Mouse (Mus musculus): ENCODE data around the gene Tshz2. TPM values are rescaled to one million over a fixed set of nuclear protein-coding genes. Genes with fewer than 3 reads are reported as not detected.

The Tshz2 gene
- polyA plus RNA-seq, 1 experiment from 2014 or later, result 5.1 TPM

DNA sequence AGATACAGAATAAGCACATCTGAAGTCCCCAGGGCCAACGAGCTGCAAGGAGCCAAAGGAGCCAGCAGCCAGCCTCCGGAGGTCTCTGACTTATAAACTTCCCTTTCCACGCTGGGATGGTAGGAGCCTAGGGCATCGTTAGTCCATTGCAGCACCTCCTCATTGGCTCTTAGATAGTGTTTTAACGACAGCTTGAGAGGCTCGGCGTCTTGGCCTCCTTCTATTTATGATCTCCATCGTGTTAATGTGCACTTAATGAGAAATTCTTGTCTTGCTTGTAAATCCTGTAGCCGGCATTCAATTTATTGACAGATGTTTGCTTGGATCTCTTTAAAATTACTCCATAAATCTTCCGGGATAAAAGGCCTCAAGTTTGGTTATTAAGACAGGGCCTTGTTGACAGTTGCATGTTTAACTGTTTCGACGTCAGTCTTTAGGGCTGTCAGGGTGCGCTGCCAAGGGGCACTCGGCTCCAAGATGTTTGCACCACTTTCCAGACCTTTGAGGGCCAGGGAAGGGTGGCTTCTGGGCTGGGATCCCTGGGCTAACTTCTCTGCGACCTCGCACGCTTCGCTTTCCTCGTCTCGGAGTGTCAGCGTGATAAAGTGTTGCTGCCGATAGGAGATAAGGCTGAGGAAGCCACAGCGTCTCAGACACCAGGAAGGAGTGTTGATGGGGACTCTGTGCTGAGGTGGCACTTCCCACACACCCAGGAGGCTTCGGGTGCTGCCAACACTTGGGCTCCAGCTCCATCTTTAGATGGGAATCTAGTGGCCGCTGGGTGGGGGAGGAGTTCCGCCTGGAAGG is 150.3 kb downstream of the Tshz2 start:
- Histone ChIP-seq H3K9me3 (no peaks in the 10 kb centered on the region), H3K4me3 (no peak overlapping the region), H3K27me3 (ENCODE audit: insufficient read depth, poor library complexity, severe bottlenecking) (no peaks in the 10 kb centered on the region), H3K36me3 (no peaks in the 10 kb centered on the region), H3K27ac (no peak overlapping the region), H3K4me1 (replicated peaks) (peaks cover 10% of the 10 kb centered on the region; the same call in 1 of the 2 replicates)
- DNase-seq (ENCODE audit: low spot score), result no peak
- 90% methylated on average over 26 of the region's 26 CpGs for WGBS

DNA sequence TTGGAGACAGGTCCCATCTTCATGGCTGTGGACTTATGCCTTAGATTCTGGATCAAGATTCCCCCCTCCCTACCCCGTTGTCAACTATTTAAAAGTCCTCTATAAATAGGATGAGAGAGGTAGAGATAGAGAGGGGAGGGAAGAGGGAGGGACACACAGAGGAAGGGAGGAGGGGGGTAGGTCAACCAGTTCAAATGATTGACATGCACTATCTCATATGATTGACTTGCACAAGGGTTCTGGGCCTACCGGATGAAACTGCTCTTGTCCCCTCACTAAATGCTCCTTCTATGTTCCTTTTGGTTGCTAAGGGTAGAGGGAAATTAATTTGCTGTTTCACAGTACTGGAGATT is 150.8 kb downstream of the Tshz2 start:
- DNase-seq (ENCODE audit: low spot score), result no peak
- 90% methylated on average over 2 of the region's 2 CpGs for WGBS
- Histone ChIP-seq H3K4me1 (replicated peaks) (peaks cover 10% of the 10 kb centered on the region; the same call in 1 of the 2 replicates), H3K36me3 (no peaks in the 10 kb centered on the region), H3K9me3 (no peaks in the 10 kb centered on the region), H3K27me3 (ENCODE audit: insufficient read depth, poor library complexity, severe bottlenecking) (no peaks in the 10 kb centered on the region), H3K4me3 (no peak overlapping the region), H3K27ac (no peak overlapping the region)

DNA sequence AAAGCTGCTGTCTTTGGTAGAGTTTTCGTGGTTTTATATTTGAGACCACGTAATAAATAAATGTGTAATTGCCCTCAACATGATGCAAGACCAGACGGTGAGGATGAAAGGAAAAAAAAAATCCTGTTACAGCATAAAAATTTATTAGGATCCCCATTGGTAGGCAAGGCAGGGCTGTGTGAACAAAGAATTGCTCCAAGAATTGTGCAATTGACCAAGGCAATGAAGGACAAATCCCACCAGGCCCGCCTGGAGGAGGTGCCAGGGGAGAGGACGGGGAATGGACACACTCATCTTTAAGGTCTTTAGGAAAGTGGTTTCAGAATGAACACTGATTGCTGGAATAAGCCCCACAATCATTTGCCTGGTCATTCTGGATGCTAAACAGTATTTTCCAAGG is 154.6 kb downstream of the Tshz2 start:
- no peaks in the 10 kb centered on the region for H3K36me3 ChIP-seq
- H3K27me3 ChIP-seq (ENCODE audit: insufficient read depth, poor library complexity, severe bottlenecking), result no peaks in the 10 kb centered on the region
- H3K4me1 ChIP-seq (replicated peaks), result peaks cover 25% of the 10 kb centered on the region
- no peak overlapping the region for H3K4me3 ChIP-seq
- no peak overlapping the region for H3K27ac ChIP-seq
- DNase-seq (ENCODE audit: low spot score), result no peak
- WGBS, result 82% methylated on average over 5 of the region's 5 CpGs
- H3K9me3 ChIP-seq, result no peaks in the 10 kb centered on the region

DNA sequence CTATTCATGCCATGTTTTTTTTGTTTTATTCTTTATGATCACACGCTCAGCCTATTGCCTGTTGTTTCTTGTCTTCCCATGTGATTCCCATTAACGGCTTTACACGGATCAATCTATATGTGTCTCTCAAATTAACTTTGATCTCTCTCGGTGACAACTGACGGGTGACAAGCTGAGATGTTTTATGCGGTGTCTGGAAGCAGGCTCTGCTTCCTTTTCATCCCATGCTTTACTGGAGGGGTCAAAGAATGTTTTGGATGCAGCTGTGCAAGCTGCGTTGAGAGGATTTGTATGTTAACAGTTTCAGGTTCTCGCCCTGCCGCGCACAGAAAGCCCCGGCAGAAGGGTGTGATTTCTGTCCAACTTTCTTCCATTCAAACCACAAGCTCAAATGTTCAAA is 155.1 kb downstream of the Tshz2 start:
- Histone ChIP-seq H3K27ac (no peak overlapping the region), H3K27me3 (ENCODE audit: insufficient read depth, poor library complexity, severe bottlenecking) (no peaks in the 10 kb centered on the region), H3K4me1 (replicated peaks) (peaks cover 30% of the 10 kb centered on the region), H3K36me3 (no peaks in the 10 kb centered on the region), H3K9me3 (no peaks in the 10 kb centered on the region), H3K4me3 (no peak overlapping the region)
- WGBS, result 64% methylated on average over 11 of the region's 11 CpGs
- no peak for DNase-seq (ENCODE audit: low spot score)

DNA sequence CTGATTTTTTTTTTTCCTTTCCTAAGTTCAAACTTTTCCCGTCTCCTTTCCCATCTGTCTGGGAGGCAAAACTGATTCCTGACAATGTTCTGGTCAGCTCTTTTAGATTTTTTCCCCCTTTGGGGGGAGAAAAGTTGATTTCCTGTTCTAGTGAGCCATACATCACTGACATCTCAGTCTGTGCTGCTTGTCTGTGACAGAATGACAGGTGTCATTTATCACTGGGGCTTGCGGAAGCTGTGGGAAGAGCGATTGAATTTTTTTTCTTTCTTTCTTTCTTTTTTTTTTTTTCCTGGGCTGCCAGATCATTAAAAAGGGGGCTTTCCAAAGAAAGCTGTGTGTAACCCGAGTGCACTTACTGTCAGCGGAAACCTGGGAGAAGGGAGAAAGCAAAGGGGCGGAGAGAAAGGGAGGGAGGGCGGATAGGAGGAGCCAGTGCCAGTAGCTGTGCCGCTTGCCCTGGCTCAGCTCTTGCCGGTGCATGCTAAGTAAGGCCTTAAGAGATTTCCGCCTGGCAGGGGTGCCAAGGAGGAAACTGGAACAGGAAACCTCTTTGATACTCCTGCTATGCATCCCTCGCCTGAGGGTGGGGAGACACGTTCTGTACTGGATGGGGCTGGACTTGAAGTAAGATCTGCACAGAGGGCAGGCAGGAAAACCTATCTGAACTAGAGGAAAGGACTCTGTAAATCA is 157.8 kb downstream of the Tshz2 start:
- H3K4me3 ChIP-seq, result peak overlapping the region; percentile 40
- H3K27me3 ChIP-seq (ENCODE audit: insufficient read depth, poor library complexity, severe bottlenecking), result peaks cover 3% of the 10 kb centered on the region
- 2% methylated on average over 12 of the region's 12 CpGs for WGBS
- no peaks in the 10 kb centered on the region for H3K36me3 ChIP-seq
- peak overlapping the region; percentile 54 for H3K27ac ChIP-seq
- peak; percentile 65 for DNase-seq (ENCODE audit: low spot score)
- H3K9me3 ChIP-seq, result no peaks in the 10 kb centered on the region
- peaks cover 35% of the 10 kb centered on the region for H3K4me1 ChIP-seq (replicated peaks)

DNA sequence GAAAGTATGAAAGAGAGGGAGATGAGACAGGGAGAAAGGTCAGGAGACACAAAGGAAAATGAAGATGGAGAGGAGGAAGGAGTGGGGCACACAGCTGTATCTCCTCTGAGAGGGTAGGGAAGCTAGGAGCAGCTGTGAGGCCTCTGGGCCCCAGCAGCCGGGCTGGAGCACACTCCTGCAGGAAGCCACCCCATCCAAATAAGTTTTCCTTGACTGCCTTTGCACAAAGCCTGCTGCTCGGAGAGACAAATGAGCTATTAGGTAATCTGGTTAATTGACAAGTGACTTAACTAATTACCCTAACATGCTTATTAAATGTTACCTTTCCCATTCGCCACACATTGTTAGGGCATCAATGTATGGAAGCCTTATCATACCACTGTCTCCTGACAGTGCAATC is 159.9 kb downstream of the Tshz2 start:
- no peaks in the 10 kb centered on the region for H3K9me3 ChIP-seq
- peaks cover 3% of the 10 kb centered on the region for H3K27me3 ChIP-seq (ENCODE audit: insufficient read depth, poor library complexity, severe bottlenecking)
- H3K4me1 ChIP-seq (replicated peaks), result peaks cover 31% of the 10 kb centered on the region
- WGBS, result 34% methylated on average over 3 of the region's 3 CpGs
- H3K36me3 ChIP-seq, result no peaks in the 10 kb centered on the region
- DNase-seq (ENCODE audit: low spot score), result no peak
- peak overlapping the region; percentile 18; the same call in 1 of the 2 replicates for H3K27ac ChIP-seq
- no peak overlapping the region for H3K4me3 ChIP-seq

DNA sequence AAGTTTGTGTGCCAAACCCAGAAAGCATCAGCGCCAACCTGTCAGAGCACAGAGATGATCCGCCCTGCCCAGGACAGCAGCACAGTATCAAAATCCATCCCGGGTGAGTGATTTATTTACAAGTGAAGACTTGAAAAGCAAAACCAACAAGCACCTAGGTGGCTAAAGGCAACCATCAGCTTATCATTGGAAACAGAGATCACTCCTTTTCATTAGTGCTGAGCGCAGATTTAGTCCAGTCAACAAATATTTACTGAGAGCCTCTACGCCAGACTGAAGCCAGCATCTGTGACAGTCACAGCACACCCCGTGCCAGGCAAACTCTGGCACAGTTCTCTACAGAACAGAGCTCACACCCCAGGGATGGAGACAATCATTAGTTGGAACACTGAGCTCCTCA is 169.4 kb downstream of the Tshz2 start:
- Histone ChIP-seq H3K9me3 (no peaks in the 10 kb centered on the region), H3K4me1 (replicated peaks) (no peaks in the 10 kb centered on the region), H3K36me3 (no peaks in the 10 kb centered on the region), H3K27me3 (ENCODE audit: insufficient read depth, poor library complexity, severe bottlenecking) (no peaks in the 10 kb centered on the region), H3K4me3 (no peak overlapping the region), H3K27ac (no peak overlapping the region)
- WGBS, result 90% methylated on average over 6 of the region's 6 CpGs
- no peak for DNase-seq (ENCODE audit: low spot score)

DNA sequence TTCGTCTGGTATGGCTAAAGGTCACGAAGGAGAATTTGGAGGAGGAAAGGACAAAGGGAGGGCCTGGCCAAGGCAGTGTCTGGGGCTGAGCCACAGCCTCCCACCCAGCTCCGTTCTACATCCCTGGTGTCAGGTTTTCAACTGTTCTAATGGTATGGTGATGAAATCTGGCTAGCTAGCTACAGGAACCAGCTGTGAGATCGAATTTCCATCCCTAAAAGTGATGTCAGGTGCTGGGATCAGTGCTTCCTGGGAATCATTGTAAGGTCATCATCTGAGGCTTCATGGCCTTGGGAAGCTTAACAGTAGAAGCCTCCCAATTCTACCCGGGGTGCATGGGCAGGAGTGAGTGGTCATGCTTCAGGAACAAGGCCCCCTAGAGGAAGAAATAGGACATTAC is 171.6 kb downstream of the Tshz2 start:
- H3K27ac ChIP-seq, result no peak overlapping the region
- DNase-seq (ENCODE audit: low spot score), result no peak
- no peaks in the 10 kb centered on the region for H3K4me1 ChIP-seq (replicated peaks)
- H3K9me3 ChIP-seq, result no peaks in the 10 kb centered on the region
- 62% methylated on average over 5 of the region's 5 CpGs for WGBS
- H3K4me3 ChIP-seq, result no peak overlapping the region
- H3K27me3 ChIP-seq (ENCODE audit: insufficient read depth, poor library complexity, severe bottlenecking), result no peaks in the 10 kb centered on the region
- H3K36me3 ChIP-seq, result no peaks in the 10 kb centered on the region

DNA sequence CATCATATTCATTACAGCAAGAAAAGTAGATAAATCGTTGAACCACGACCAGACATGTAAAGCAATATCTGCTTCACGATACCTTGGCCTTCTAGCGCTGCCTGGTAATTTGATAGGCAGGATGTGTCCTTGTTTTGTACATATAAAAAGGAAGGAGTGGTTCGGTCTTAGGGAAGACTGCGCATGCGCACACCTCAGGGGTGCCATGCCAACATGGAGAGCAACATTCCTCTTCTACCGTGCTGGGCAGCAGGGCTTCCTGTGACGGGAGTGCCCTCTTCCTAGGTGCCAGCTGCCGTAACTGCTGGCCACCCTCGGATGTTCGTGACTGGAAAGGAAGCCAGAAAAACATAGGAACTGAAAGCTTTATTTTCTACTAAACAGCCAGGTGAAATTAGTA is 172.7 kb downstream of the Tshz2 start:
- Histone ChIP-seq H3K27me3 (ENCODE audit: insufficient read depth, poor library complexity, severe bottlenecking) (no peaks in the 10 kb centered on the region), H3K36me3 (no peaks in the 10 kb centered on the region), H3K9me3 (no peaks in the 10 kb centered on the region), H3K4me1 (replicated peaks) (0 out of 2 replicates have a peak, but pooled peaks cover 1% of the 10 kb centered on the region), H3K4me3 (no peak overlapping the region), H3K27ac (no peak overlapping the region)
- DNase-seq (ENCODE audit: low spot score), result no peak
- 89% methylated on average over 12 of the region's 12 CpGs for WGBS

DNA sequence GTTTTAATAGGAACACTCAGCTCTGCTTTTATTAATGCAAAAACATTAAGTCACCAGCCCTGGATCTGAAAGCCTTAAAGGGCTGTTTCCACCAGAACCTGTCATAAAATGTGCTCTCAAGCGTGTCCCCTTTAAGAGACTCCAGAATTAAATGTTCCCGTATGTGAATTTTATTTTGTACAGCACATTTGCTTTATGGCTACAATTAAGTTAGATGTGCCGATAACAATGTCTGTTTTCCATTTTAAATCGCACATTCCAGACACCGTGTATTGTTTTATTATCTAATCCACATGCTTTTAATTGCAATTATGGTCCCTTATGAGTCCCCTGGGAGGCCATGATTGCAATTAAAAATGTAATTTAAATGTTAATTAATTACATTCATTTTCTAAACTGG is 178.8 kb downstream of the Tshz2 start:
- WGBS, result 88% methylated on average over 5 of the region's 5 CpGs
- DNase-seq (ENCODE audit: low spot score), result no peak
- Histone ChIP-seq H3K27ac (no peak overlapping the region), H3K4me3 (no peak overlapping the region), H3K36me3 (no peaks in the 10 kb centered on the region), H3K27me3 (ENCODE audit: insufficient read depth, poor library complexity, severe bottlenecking) (no peaks in the 10 kb centered on the region), H3K9me3 (no peaks in the 10 kb centered on the region), H3K4me1 (replicated peaks) (peaks cover 18% of the 10 kb centered on the region)

DNA sequence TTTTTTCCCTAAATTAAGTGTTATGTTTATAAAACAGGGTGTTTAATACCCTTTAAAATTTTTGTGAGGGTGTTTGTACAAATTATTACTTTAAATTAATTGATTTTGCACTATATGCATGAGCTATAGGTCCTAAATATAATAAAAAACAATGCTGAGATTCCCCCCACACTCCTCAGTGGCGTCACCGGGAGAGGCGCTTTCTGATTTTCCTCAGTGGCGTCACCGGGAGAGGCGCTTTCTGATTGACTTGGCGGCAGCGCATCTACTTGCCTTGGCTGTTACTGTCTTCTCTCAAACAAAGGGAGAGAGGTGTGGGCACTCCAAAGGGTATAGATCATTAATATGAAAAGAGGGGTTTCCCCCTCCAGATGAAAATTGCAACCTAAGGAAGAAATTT is 179.2 kb downstream of the Tshz2 start:
- H3K27me3 ChIP-seq (ENCODE audit: insufficient read depth, poor library complexity, severe bottlenecking), result no peaks in the 10 kb centered on the region
- 88% methylated on average over 8 of the region's 8 CpGs for WGBS
- DNase-seq (ENCODE audit: low spot score), result no peak
- no peaks in the 10 kb centered on the region for H3K36me3 ChIP-seq
- H3K4me1 ChIP-seq (replicated peaks), result peaks cover 18% of the 10 kb centered on the region
- no peak overlapping the region for H3K27ac ChIP-seq
- no peaks in the 10 kb centered on the region for H3K9me3 ChIP-seq
- H3K4me3 ChIP-seq, result no peak overlapping the region

DNA sequence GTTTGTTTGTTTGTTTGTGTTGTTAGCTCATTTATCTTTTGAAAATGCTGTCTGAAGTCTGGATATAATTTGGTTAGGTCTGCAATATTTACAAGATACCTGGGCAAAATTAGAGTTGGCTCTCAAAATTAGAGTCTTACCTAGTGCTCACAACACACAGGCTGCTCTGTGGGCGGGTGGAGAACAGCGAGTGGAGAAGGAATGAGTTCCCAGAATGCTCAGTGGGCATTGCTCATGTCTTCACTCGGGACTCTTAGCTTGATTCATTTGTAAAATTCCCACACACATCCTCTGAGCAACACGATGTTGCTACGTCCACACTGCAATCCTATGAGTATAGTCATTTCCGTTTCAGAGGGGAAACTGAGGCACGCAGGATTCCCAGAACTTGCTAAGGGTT is 180.1 kb downstream of the Tshz2 start:
- 89% methylated on average over 7 of the region's 7 CpGs for WGBS
- Histone ChIP-seq H3K36me3 (no peaks in the 10 kb centered on the region), H3K4me1 (replicated peaks) (peaks cover 18% of the 10 kb centered on the region)

DNA sequence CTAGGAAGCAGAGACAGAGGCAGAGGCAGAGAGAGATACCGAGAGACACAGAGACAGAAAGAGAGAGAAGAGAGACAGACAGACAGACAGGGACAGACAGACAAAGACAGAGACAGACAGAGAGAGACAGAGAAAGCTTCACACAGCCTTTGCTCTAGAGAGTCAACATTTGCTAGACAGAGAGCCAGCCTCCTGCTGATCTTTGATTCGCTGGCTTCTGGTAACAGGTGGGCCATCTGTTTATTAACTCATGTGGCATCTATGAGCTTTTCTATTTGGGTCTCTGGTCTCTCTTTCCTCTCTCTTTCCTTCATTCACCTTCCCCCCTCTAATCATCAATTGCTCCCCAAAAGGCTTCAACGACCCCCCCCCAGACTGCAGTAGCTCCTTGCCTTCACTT is 181.5 kb downstream of the Tshz2 start:
- DNase-seq (ENCODE audit: low spot score), result no peak
- peak overlapping the region; percentile 1; the same call in 1 of the 2 replicates for H3K27ac ChIP-seq
- no peak overlapping the region for H3K4me3 ChIP-seq
- no peaks in the 10 kb centered on the region for H3K36me3 ChIP-seq
- H3K4me1 ChIP-seq (replicated peaks), result peaks cover 18% of the 10 kb centered on the region
- H3K27me3 ChIP-seq (ENCODE audit: insufficient read depth, poor library complexity, severe bottlenecking), result peaks cover 7% of the 10 kb centered on the region; the same call in 1 of the 2 replicates
- H3K9me3 ChIP-seq, result no peaks in the 10 kb centered on the region
- 73% methylated on average over 3 of the region's 3 CpGs for WGBS

More for the DNA sequence above, 180.1 kb downstream of the Tshz2 start:
- Histone ChIP-seq H3K27me3 (ENCODE audit: insufficient read depth, poor library complexity, severe bottlenecking) (peaks cover 4% of the 10 kb centered on the region; the same call in 1 of the 2 replicates), H3K9me3 (no peaks in the 10 kb centered on the region), H3K27ac (no peak overlapping the region), H3K4me3 (no peak overlapping the region)
- no peak for DNase-seq (ENCODE audit: low spot score)

Measured in hindbrain, embryonic 10.5 days (tissue).